Mouse (Mus musculus) thymus, adult 2 months (tissue): Measurements from ENCODE around the gene Ms4a15.

Source experiments
- CTCF ChIP-seq: fragments of 200-500 bp; IDR thresholded peaks from 2 replicates; pipeline ENCODE4 v1.5.1; 2012; ENCODE audit warnings: mild to moderate bottlenecking, control low read depth, low read length, moderate library complexity, borderline replicate concordance; ENCODE audit not compliant: control insufficient read depth, poor library complexity, insufficient read depth; ENCODE audit errors: extremely low read depth
- POLR2A ChIP-seq: fragments of 200-500 bp; IDR thresholded peaks from 2 replicates; pipeline ENCODE4 v1.6.1; 2012; ENCODE audit warnings: mild to moderate bottlenecking, low read length, control low read depth, moderate library complexity; ENCODE audit not compliant: control insufficient read depth, poor library complexity, insufficient read depth; ENCODE audit errors: extremely low read depth

- TF ChIP-seq CTCF: no peak
- no peak for TF ChIP-seq POLR2A
Observed at GRCm38 (mm10) chr19:10984551-10984950, 8.5 kb downstream of the Ms4a15 start.
